Mouse (Mus musculus): ENCODE measurements around the gene Bod1l. TPM values are rescaled to one million over a fixed set of nuclear protein-coding genes. Genes with fewer than 3 reads are reported as not detected.

Gene Bod1l
- polyA plus RNA-seq, 1 experiment from 2014 or later = 24.6 TPM

DNA sequence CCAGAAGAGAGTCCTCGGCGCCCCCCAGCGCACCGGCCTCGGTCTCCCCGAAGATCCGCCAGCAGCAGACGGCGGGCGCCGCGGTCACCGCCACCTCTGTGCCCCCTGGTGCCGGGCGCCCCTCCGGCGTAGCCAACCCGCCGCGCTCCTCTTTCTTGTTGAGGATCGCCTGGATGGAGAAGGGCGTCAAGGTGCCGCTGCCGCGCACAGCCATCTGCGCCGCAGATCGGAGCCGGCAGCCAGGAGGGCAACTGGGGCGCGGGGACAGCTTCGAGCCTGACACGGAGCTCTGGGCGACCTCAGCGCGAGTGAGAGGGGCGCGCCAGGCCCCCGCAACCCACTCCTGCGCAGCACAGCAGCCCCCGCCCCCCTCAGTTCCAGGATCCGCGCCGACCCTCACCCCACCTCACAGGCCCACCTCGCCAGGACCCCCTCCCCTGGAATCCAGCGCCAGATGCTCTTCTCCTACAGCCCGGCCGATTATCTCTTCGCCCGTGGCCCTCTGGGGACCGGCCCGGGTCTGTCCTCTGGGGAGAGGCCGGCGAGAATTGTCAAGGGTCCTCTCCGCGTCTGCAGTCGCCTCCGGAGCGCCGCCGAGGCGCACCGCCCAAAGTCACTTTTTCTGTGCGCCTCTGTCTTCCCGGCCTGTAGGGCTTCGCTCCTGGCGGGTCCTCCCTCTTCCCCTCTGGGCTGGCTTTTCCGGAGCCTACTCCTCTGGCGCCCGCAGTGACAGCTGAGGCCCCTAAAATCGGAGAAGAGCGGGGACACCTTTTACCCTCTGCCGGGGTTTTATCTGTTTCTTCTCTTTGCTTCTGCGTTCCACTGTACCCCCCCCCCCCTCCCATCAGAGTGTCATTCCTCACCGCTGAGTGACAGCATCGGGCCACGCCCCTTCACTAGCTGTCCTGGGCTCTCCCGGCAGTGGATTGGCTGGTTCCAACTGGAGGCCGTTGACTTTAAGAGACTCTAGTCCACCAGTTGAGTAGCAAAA lies 80.1 kb downstream of the Bod1l start, which contains the start of gene Nkx3-2:
Gene Nkx3-2 (minus strand): TSS at position 771 of the 991 bp plus-strand sequence.
- Histone ChIP-seq H3K27me3 (ENCODE audit: control insufficient read depth, insufficient read depth, low read length) (peaks cover 81% of the 10 kb centered on the region), H3K9me3 (ENCODE audit: control insufficient read depth, low read length) (no peaks in the 10 kb centered on the region), H3K4me3 (ENCODE audit: low read length) (peak within 1 kb of the TSS; percentile 31), H3K9ac (ENCODE audit: low read depth, low read length) (no peak within 1 kb of the TSS; the same call in 1 of the 2 replicates), H3K36me3 (ENCODE audit: control insufficient read depth, insufficient read depth, low read length) (no peaks in the 10 kb centered on the region), H3K27ac (ENCODE audit: low read depth, low read length) (no peak within 1 kb of the TSS), H3K4me1 (ENCODE audit: control insufficient read depth, insufficient read depth, low read length) (peaks cover 11% of the 10 kb centered on the region; the same call in 1 of the 2 replicates), H3K4me2 (replicated peaks; ENCODE audit: low read depth, low read length) (peak within 1 kb of the TSS; percentile 67)
- peak; percentile 50 for ATAC-seq (ENCODE audit: low FRiP score, low TSS enrichment)
- under 1% methylated on average over 58 of the region's 79 CpGs for WGBS

DNA sequence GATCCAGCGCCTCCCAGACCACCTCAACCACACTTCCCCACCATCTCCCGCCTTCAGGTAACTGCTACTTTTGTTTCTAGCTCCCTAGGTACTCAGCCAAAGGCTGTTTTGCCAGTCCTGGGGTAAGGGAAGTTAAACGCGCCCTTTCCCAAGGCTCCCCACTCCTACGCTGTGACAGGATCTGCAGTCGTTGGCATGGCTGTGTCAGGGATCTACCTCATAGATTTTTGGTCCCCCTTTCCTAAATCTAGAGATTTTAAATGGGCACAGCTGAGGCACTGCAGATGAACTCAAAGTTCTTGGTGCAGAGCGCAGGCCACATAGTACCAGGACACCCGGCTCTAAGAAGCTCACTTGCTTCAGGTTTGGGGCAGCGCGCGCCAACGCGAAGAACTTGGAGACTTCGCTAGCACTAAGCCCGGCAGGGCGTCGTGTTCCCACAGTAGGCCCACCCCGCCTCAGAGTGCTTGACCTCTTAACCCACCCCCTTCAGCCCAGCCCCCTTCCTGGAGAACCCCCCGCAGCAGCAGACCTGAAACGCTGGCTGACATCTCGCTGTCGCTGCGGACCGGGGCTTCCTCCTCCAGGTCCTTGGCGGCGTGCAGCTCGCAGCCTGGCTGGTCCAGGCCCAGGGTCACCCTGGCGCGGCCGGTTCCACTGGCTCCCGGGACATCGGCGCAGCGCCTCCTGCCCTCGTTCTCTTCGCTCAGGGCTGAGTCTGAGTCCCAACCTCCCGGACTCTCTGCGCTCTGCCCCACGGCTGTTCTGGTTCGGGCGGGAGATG lies 81.0 kb downstream of the Bod1l start:
- WGBS = 1% methylated on average over 41 of the region's 41 CpGs
- peak overlapping the region; percentile 31 for H3K4me3 ChIP-seq (ENCODE audit: low read length)
- no peaks in the 10 kb centered on the region for H3K36me3 ChIP-seq (ENCODE audit: control insufficient read depth, insufficient read depth, low read length)
- H3K9ac ChIP-seq (ENCODE audit: low read depth, low read length) = no peak overlapping the region
- H3K4me2 ChIP-seq (replicated peaks; ENCODE audit: low read depth, low read length) = peak overlapping the region; percentile 67
- H3K27me3 ChIP-seq (ENCODE audit: control insufficient read depth, insufficient read depth, low read length) = peaks cover 90% of the 10 kb centered on the region
- H3K4me1 ChIP-seq (ENCODE audit: control insufficient read depth, insufficient read depth, low read length) = peaks cover 11% of the 10 kb centered on the region; the same call in 1 of the 2 replicates
- no peak overlapping the region for H3K27ac ChIP-seq (ENCODE audit: low read depth, low read length)
- no peaks in the 10 kb centered on the region for H3K9me3 ChIP-seq (ENCODE audit: control insufficient read depth, low read length)
- ATAC-seq (ENCODE audit: low FRiP score, low TSS enrichment) = peak; percentile 65

DNA sequence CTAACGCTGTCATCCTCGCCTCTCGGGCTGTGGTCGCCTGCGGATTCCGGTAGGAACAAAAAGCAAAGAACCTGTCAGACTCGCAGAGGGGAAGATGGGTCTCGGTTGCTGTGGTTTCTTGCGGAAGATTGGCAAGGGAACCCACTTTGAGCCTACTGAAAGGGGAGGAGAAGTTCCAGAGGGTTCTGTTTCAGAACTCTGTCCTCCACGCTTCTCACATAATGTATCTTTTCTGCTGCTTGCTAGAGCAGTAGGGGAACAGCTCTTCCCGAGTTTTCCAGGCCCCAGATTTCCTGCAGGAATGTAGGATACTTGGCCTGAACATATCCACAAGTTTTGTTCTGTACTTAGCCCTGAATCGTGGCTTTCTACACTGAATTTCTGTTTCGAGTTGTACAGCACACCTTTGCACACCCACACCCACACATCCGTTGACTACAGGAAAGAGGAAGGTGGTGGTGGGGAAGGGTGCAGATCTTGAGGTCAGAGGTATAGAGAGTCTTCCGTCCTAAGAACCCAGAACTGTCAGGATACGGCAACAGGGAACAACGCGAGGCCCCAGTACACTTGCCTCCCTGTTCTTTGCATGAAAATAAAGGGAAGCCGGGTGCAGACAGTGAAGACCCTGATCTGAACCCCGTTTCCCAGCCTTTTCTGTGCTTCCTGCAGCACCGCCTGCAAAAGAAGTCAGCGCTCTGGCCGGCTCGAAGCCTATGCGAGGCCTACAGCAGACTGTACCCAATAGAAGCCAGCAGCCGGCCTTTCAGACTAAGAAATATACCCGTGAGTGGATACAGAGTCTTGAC lies 81.8 kb downstream of the Bod1l start:
- Histone ChIP-seq H3K27me3 (ENCODE audit: control insufficient read depth, insufficient read depth, low read length) (peaks cover 90% of the 10 kb centered on the region), H3K27ac (ENCODE audit: low read depth, low read length) (no peak overlapping the region), H3K36me3 (ENCODE audit: control insufficient read depth, insufficient read depth, low read length) (no peaks in the 10 kb centered on the region), H3K4me2 (replicated peaks; ENCODE audit: low read depth, low read length) (0 out of 2 replicates have a peak overlapping the region, but pooled peaks have one; percentile 10), H3K4me1 (ENCODE audit: control insufficient read depth, insufficient read depth, low read length) (peaks cover 11% of the 10 kb centered on the region; the same call in 1 of the 2 replicates), H3K9me3 (ENCODE audit: control insufficient read depth, low read length) (no peaks in the 10 kb centered on the region), H3K9ac (ENCODE audit: low read depth, low read length) (no peak overlapping the region), H3K4me3 (ENCODE audit: low read length) (peak overlapping the region; percentile 3; the same call in 1 of the 2 replicates)
- WGBS = 1% methylated on average over 27 of the region's 27 CpGs
- ATAC-seq (ENCODE audit: low FRiP score, low TSS enrichment) = no peak

DNA sequence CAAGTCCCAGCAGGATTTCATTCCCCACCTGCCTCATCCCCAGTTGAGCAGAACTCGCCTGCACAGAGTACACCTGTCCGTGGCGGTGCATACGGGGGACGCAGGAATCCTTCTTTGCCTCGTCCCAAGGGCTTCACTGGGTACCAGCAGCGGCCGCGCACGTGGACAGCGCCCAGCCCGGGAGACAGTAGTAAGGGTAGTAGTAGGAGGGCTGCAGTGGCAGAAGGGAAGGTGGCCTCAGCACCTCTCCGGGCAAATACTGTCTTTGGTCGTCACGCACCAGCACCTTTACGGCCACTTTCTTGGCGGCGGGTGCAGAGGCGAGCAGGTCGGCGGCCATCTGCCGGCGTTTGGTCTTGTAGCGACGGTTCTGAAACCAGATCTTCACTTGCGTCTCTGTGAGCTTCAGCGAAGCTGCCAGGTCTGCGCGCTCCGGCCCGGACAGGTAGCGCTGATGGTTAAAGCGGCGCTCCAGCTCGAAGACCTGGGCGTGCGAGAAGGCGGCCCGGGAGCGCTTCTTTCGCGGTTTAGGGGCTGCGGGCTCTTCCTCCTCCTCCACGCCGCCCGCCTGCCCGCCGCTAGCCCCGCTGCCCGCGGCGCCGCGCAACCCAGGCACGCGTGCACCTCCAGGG lies 82.5 kb downstream of the Bod1l start:
- Histone ChIP-seq H3K4me2 (replicated peaks; ENCODE audit: low read depth, low read length) (peak overlapping the region; percentile 10; the same call in 1 of the 2 replicates), H3K9ac (ENCODE audit: low read depth, low read length) (no peak overlapping the region), H3K36me3 (ENCODE audit: control insufficient read depth, insufficient read depth, low read length) (no peaks in the 10 kb centered on the region), H3K9me3 (ENCODE audit: control insufficient read depth, low read length) (no peaks in the 10 kb centered on the region), H3K27ac (ENCODE audit: low read depth, low read length) (no peak overlapping the region), H3K27me3 (ENCODE audit: control insufficient read depth, insufficient read depth, low read length) (peaks cover 89% of the 10 kb centered on the region), H3K4me3 (ENCODE audit: low read length) (peak overlapping the region; percentile 3), H3K4me1 (ENCODE audit: control insufficient read depth, insufficient read depth, low read length) (peaks cover 11% of the 10 kb centered on the region; the same call in 1 of the 2 replicates)
- under 1% methylated on average over 55 of the region's 56 CpGs for WGBS
- ATAC-seq (ENCODE audit: low FRiP score, low TSS enrichment) = 0 out of 2 replicates have a peak, but pooled peaks have one; percentile 18

DNA sequence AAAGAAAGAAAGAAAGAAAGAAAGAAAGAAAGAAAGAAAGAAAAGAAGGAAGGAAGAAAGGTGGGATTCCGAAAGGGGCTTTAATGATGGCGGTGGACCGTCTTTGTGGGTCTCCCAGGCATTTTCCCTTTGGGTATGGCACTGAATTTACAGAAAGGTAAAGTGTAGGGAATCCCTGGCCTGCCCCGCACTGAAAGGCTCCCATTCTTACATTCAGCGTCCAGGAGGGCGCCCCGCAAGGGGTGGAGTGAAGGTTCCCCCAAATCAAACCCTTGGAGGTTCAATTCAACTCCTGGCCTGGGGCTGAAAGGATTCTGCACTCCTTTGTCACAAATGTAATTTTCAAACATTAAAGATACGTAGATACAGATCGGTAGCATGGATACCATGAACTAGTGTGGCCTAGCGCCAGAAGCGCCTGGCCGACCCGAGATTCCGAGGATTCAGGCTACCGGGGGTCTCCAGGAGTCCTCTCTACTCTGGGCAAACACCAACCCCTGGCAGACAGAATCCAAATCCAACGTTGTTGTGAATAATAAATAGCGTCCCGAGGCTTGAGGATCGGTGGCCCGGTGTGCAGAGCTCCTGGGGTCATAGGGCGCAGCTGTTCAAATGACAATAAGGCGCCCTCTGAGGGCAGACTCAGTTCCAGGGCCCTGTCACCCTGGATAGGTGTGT lies 83.1 kb downstream of the Bod1l start:
- Histone ChIP-seq H3K27ac (ENCODE audit: low read depth, low read length) (no peak overlapping the region), H3K9ac (ENCODE audit: low read depth, low read length) (no peak overlapping the region), H3K9me3 (ENCODE audit: control insufficient read depth, low read length) (no peaks in the 10 kb centered on the region), H3K4me3 (ENCODE audit: low read length) (peak overlapping the region; percentile 3; the same call in 1 of the 2 replicates), H3K36me3 (ENCODE audit: control insufficient read depth, insufficient read depth, low read length) (no peaks in the 10 kb centered on the region), H3K4me1 (ENCODE audit: control insufficient read depth, insufficient read depth, low read length) (peaks cover 11% of the 10 kb centered on the region; the same call in 1 of the 2 replicates), H3K4me2 (replicated peaks; ENCODE audit: low read depth, low read length) (no peak overlapping the region), H3K27me3 (ENCODE audit: control insufficient read depth, insufficient read depth, low read length) (peaks cover 87% of the 10 kb centered on the region)
- no peak for ATAC-seq (ENCODE audit: low FRiP score, low TSS enrichment)
- 4% methylated on average over 22 of the region's 22 CpGs for WGBS

DNA sequence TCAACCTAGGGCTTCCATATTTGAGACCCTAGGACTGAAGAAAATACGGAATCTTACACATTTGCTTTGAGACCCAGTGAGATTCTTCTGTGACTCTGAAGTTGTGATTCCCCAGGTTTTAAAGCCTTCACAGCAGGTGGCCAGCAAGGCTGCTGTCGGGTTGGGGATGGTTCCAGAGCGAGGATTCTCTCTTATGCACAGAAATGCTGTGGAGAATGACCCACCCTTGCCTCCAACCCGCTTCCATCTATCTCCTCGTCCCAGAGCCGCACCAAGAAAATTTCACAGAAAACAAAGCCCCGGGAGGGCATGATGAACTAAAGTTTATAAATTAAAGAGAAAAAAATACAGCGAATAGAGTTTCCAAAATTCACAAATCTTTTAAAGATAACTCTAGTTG lies 84.0 kb downstream of the Bod1l start:
- Histone ChIP-seq H3K9ac (ENCODE audit: low read depth, low read length) (no peak overlapping the region), H3K9me3 (ENCODE audit: control insufficient read depth, low read length) (no peaks in the 10 kb centered on the region), H3K4me2 (replicated peaks; ENCODE audit: low read depth, low read length) (no peak overlapping the region), H3K27ac (ENCODE audit: low read depth, low read length) (no peak overlapping the region), H3K27me3 (ENCODE audit: control insufficient read depth, insufficient read depth, low read length) (peaks cover 90% of the 10 kb centered on the region), H3K4me1 (ENCODE audit: control insufficient read depth, insufficient read depth, low read length) (peaks cover 11% of the 10 kb centered on the region; the same call in 1 of the 2 replicates), H3K4me3 (ENCODE audit: low read length) (no peak overlapping the region), H3K36me3 (ENCODE audit: control insufficient read depth, insufficient read depth, low read length) (no peaks in the 10 kb centered on the region)
- ATAC-seq (ENCODE audit: low FRiP score, low TSS enrichment) = no peak
- WGBS = under 1% methylated on average over 8 of the region's 8 CpGs

DNA sequence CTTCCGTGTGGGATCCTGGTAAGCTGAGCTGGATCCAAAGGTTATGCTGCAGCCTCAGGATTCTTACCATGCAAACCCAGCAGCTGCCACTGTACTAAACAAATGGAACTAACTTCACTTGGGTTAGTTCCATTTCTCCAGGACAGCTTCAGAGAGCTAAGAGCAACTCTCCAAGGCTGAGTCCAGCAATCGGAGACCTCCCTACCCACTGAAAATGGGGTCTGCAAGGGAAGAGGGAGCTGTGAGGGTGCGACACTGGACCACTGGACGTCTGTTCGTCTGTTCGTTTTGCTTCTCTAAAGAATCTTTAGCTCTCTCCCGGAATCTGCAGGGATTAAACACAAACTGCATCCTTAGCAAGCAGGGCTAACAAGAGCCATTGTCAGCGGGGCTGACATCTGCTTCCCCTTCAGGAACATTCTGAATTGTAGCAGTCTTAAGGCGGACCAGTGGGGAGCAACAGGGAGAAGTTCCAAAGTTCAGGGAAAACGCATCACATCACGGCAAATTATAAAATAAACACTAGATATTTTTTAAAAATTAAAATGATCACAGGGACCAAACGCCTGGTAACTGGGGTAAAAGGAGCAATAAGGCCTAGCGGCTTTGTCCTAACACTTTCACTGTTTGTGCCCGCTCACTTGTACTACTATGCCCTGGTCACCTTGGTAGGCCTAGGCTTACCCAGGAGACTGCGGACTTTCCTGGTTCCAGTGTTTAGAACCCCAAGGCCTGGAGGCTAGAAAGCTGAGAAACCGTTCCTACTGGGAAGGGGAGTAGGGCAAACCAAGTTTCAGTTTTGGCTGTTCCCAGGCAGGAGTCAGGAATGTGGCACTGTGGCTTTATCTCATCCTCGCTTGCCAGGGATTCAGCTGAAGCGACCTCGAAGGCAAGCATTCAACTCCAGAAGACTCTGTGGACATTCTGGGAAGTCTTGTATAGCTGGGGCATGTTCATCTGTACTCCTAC lies 85.2 kb downstream of the Bod1l start:
- no peaks in the 10 kb centered on the region for H3K9me3 ChIP-seq (ENCODE audit: control insufficient read depth, low read length)
- H3K4me1 ChIP-seq (ENCODE audit: control insufficient read depth, insufficient read depth, low read length) = peaks cover 8% of the 10 kb centered on the region; the same call in 1 of the 2 replicates
- H3K36me3 ChIP-seq (ENCODE audit: control insufficient read depth, insufficient read depth, low read length) = no peaks in the 10 kb centered on the region
- H3K27me3 ChIP-seq (ENCODE audit: control insufficient read depth, insufficient read depth, low read length) = peaks cover 91% of the 10 kb centered on the region
- H3K4me2 ChIP-seq (replicated peaks; ENCODE audit: low read depth, low read length) = no peak overlapping the region
- WGBS = 4% methylated on average over 19 of the region's 19 CpGs
- no peak overlapping the region for H3K4me3 ChIP-seq (ENCODE audit: low read length)
- no peak for ATAC-seq (ENCODE audit: low FRiP score, low TSS enrichment)
- H3K27ac ChIP-seq (ENCODE audit: low read depth, low read length) = no peak overlapping the region
- no peak overlapping the region for H3K9ac ChIP-seq (ENCODE audit: low read depth, low read length)

All from kidney, embryonic 14.5 days (tissue).